Mouse (Mus musculus): Measurements from ENCODE around the gene Mdk.

- TF ChIP-seq POLR2A (IDR thresholded peaks at IDR 0.05; ENCODE audit: borderline replicate concordance, insufficient read depth, low read length), result no peak
- TF ChIP-seq CTCF (IDR thresholded peaks at IDR 0.05; ENCODE audit: borderline replicate concordance, insufficient read depth, low read depth, low read length), result no peak
These were observed 6.7 kb downstream of the Mdk start for GRCm38 (mm10) chr2:91925442-91925841.
